22 mouse cellular contexts compared by ENCODE assay signal in genomic region chr11:100705095-100705747, GRCm38 (mm10). TPM values are rescaled to one million over a fixed set of nuclear protein-coding genes. Genes with fewer than 3 reads are reported as not detected.
"Had no signal": no experiment of that assay in that cellular context is flagged by ENCODE, and none has a peak within 500 bp of the region (broad histone marks: within the 10 kb centered on the region; RNA-seq: fewer than 3 reads in every experiment).

No protein-coding gene starts in this region.

- DNase-seq: lung, adult 18-20 months; lung, embryonic 14.5 days; lung, postnatal 10 days; lung, postnatal 4 days; right cerebral cortex, postnatal 14 days; thymus, adult 2 months; thymus, postnatal 25 days; thymus, postnatal 4 days had no signal

- H3K9ac ChIP-seq: liver, embryonic 14.5 days; lung, embryonic 14.5 days; midbrain, embryonic 12.5 days; midbrain, embryonic 15.5 days; stomach, embryonic 15.5 days had no signal

- H3K27ac ChIP-seq: liver, embryonic 14.5 days; midbrain, embryonic 12.5 days; midbrain, embryonic 15.5 days; stomach, postnatal 0 days had no signal

- ATAC-seq: midbrain, embryonic 15.5 days had no signal

- H3K27me3 ChIP-seq: megakaryocyte, embryonic 14.5 days; midbrain, embryonic 15.5 days; stomach, embryonic 15.5 days had no signal

- H3K9me3 ChIP-seq: megakaryocyte, embryonic 14.5 days; midbrain, embryonic 12.5 days; midbrain, embryonic 15.5 days; stomach, embryonic 15.5 days had no signal

- H3K4me2 ChIP-seq: lung, embryonic 14.5 days; midbrain, embryonic 12.5 days; midbrain, embryonic 15.5 days; stomach, embryonic 15.5 days had no signal

- H3K4me3 ChIP-seq: midbrain, embryonic 12.5 days; midbrain, embryonic 15.5 days; stomach, embryonic 15.5 days had no signal

RNA-seq across cellular contexts. Expression of gene Hspb9, which starts 8.4 kb away (rescaled TPM):
- total RNA-seq: midbrain, postnatal 0 days; monocyte, adult 5-6 weeks; neutrophil, adult 5-6 weeks had no signal
- polyA plus RNA-seq: lung, embryonic 16.5 days; midbrain, embryonic 15.5 days; midbrain, postnatal 0 days; neural tube, embryonic 11.5 days; neural tube, embryonic 14.5 days; stomach, embryonic 15.5 days had no signal

RNA-seq across cellular contexts. Expression of gene Zfp385c, which starts 13.0 kb away (rescaled TPM):
- total RNA-seq: megakaryocyte progenitor cell, adult 5-6 weeks; neutrophil, adult 5-6 weeks had no signal
- polyA plus RNA-seq: liver, embryonic 14.5 days; liver, embryonic 16.5 days; lung, embryonic 14.5 days; neural tube, embryonic 11.5 days had no signal
